Mouse (Mus musculus) kidney, adult 2 months (tissue): ENCODE data around the gene Fam83g. TPM values are rescaled to one million over a fixed set of nuclear protein-coding genes. Genes with fewer than 3 reads are reported as not detected.

Source experiments
- DNase-seq: peaks from one replicate; pipeline ENCODE4 v3.0.0; 2021
- H3K27ac ChIP-seq: fragments of 200-500 bp; 2 replicates; pipeline ENCODE4 v1.5.1; 2012; ENCODE audit warnings: low read depth, low read length, control low read depth, inconsistent platforms; ENCODE audit not compliant: insufficient read depth
- H3K27me3 ChIP-seq: fragments of 200-500 bp; replicated peaks from 2 replicates; pipeline ENCODE4 v1.6.1; 2012; ENCODE audit warnings: mild to moderate bottlenecking, moderate library complexity, low read length, inconsistent platforms; ENCODE audit not compliant: control insufficient read depth, insufficient read depth
- H3K36me3 ChIP-seq: fragments of 200-500 bp; 2 replicates; pipeline ENCODE4 v1.6.1; 2012; ENCODE audit warnings: mild to moderate bottlenecking, moderate library complexity, low read length, inconsistent platforms; ENCODE audit not compliant: control insufficient read depth, insufficient read depth
- H3K4me1 ChIP-seq: fragments of 200-500 bp; 2 replicates; pipeline ENCODE4 v1.6.1; 2011; ENCODE audit warnings: low read length; ENCODE audit not compliant: control insufficient read depth, insufficient read depth
- H3K4me3 ChIP-seq: fragments of 200-500 bp; 2 replicates; pipeline ENCODE4 v1.5.1; 2011; ENCODE audit warnings: mild to moderate bottlenecking, low read depth, low read length, control low read depth; ENCODE audit not compliant: insufficient read depth
- CTCF ChIP-seq: fragments of 200-500 bp; conservative IDR thresholded peaks from 2 replicates; pipeline ENCODE4 v1.5.1; 2011; ENCODE audit warnings: low read depth, mild to moderate bottlenecking, control low read depth, low read length, moderate library complexity, mixed read lengths; ENCODE audit not compliant: insufficient read depth, insufficient read length
- POLR2A ChIP-seq: fragments of 200-500 bp; IDR thresholded peaks from one replicate; pipeline ENCODE4 v1.6.1; 2011; ENCODE audit warnings: low read depth, low read length, control low read depth
- WGBS: fragments of 180-500 bp; shearing (Covaris S2); methylation state at CpG from one replicate; pipeline ENCODE4 v1.1.7; 2018; 5-methylcytosine and 5-hydroxymethylcytosine counted together
- polyA plus RNA-seq: library from polyadenylated mRNA; depleted of rRNA; stranded (reverse); fragments of >200 nt; gene quantifications from 2 replicates; pipeline ENCODE4 v1.2.3, GENCODE M21; 2012

Fam83g gene
- polyA plus RNA-seq, 1 experiment: 15.4 TPM

GRCm38 (mm10) chr11:61647956-61648748 lies 35.7 kb upstream of the Fam83g start:
- H3K27ac ChIP-seq: no peak overlapping the region
- DNase-seq: peak; percentile 71

DNA sequence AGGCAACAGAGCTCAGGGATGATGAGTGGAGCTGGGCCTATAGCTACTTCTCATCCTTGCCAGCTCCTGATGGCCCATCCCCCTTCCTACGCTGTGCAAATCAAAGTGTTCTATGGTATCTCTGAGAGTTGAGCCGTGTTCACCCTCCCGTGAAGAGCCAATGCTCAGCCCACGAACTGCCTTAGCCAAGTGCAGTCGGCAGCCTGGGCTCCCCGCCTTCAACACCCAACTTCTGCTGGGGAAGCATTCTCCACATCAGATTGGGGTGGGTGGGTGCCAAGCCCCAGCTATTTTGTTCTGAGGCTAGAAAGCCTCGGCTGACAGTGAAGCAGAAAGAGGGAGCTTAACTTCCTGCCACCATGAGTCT lies 35.2 kb upstream of the Fam83g start:
- H3K4me1 ChIP-seq: peaks cover 8% of the 10 kb centered on the region; the same call in 1 of the 2 replicates
- no peaks in the 10 kb centered on the region for H3K36me3 ChIP-seq
- no peak for TF ChIP-seq CTCF
- no peak for TF ChIP-seq POLR2A
- DNase-seq: no peak
- H3K27ac ChIP-seq: no peak overlapping the region
- no peaks in the 10 kb centered on the region for H3K27me3 ChIP-seq
- 43% methylated on average over 7 of the region's 7 CpGs for WGBS
- no peak overlapping the region for H3K4me3 ChIP-seq

More at GRCm38 (mm10) chr11:61647956-61648748, 35.7 kb upstream of the Fam83g start:
- TF ChIP-seq CTCF (no peak), POLR2A (no peak)
- Histone ChIP-seq H3K4me1 (peaks cover 9% of the 10 kb centered on the region; the same call in 1 of the 2 replicates), H3K4me3 (no peak overlapping the region), H3K27me3 (no peaks in the 10 kb centered on the region), H3K36me3 (no peaks in the 10 kb centered on the region)
- 24% methylated on average over 6 of the region's 6 CpGs for WGBS

GRCm38 (mm10) chr11:61649163-61649580 lies 34.7 kb upstream of the Fam83g start:
- DNase-seq: no peak
- Histone ChIP-seq H3K27ac (no peak overlapping the region), H3K36me3 (no peaks in the 10 kb centered on the region), H3K4me3 (no peak overlapping the region), H3K27me3 (no peaks in the 10 kb centered on the region), H3K4me1 (peaks cover 8% of the 10 kb centered on the region; the same call in 1 of the 2 replicates)
- 93% methylated on average over 5 of the region's 5 CpGs for WGBS
- TF ChIP-seq CTCF (no peak), POLR2A (no peak)

- Histone ChIP-seq H3K36me3 (no peaks in the 10 kb centered on the region), H3K27me3 (no peaks in the 10 kb centered on the region), H3K27ac (no peak overlapping the region), H3K4me1 (peaks cover 8% of the 10 kb centered on the region; the same call in 1 of the 2 replicates), H3K4me3 (no peak overlapping the region)
- TF ChIP-seq POLR2A (no peak), CTCF (no peak)
- WGBS: 93% methylated on average over 4 of the region's 4 CpGs
- no peak for DNase-seq
Measured at GRCm38 (mm10) chr11:61649626-61650025, 34.3 kb upstream of the Fam83g start.

DNA sequence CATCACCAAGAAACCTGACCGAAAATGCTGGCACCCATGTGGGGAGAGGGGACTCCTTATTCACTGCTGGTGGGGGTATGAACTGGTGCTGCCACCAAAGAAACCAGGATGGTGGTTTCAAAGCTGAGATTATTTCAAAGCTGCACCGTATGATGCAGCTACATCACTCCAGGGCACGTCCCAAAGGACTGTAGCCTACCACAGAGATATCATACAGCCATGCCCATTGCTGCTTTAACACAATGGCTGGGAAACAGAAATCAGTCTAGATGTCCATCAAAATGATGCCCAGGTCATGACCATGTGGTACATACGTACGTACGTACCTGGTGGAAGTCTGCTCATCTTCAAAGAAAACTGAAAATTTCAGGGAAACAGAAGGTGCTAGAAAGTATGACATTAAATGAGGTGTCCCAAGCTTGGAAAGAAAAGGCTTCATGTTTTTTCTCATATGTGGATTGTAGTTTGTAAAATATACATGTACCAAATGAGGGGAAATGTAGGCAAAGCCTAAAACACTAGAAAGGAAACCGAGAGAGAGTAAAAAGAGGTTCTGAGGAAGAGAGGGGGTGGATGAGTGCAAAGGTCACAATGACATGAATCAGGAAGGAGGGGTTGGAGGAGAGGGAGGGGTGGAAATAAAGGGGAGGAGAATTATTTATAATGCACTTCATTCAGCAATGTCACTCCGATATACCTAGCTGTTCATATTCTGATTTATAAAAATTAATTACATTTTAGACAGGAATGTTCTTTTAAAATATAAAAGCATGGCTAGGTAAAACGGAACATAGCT lies 33.2 kb upstream of the Fam83g start:
- WGBS: 80% methylated on average over 9 of the region's 9 CpGs
- H3K4me3 ChIP-seq: no peak overlapping the region
- no peak for TF ChIP-seq CTCF
- no peak for TF ChIP-seq POLR2A
- no peaks in the 10 kb centered on the region for H3K27me3 ChIP-seq
- no peak for DNase-seq
- no peaks in the 10 kb centered on the region for H3K36me3 ChIP-seq
- peaks cover 8% of the 10 kb centered on the region; the same call in 1 of the 2 replicates for H3K4me1 ChIP-seq
- no peak overlapping the region for H3K27ac ChIP-seq

GRCm38 (mm10) chr11:61652216-61652615 lies 31.7 kb upstream of the Fam83g start:
- Histone ChIP-seq H3K4me1 (peaks cover 8% of the 10 kb centered on the region; the same call in 1 of the 2 replicates), H3K27ac (no peak overlapping the region), H3K27me3 (no peaks in the 10 kb centered on the region), H3K4me3 (no peak overlapping the region), H3K36me3 (no peaks in the 10 kb centered on the region)
- 94% methylated on average over 5 of the region's 5 CpGs for whole genome bisulfite sequencing
- DNase-seq: no peak
- TF ChIP-seq CTCF (no peak), POLR2A (no peak)
